Mouse (Mus musculus) midbrain, embryonic 14.5 days (tissue): ENCODE data around the gene P2rx4. TPM values are rescaled to one million over a fixed set of nuclear protein-coding genes. Genes with fewer than 3 reads are reported as not detected.

ENCODE experiments used
- ATAC-seq: fragments of 200-750 bp; cut with Nextera tagmentation; 2 replicates; pipeline ENCODE4 v1.8.0; 2017; ENCODE audit warnings: moderate number of reproducible peaks, moderate library complexity; ENCODE audit not compliant: low FRiP score, low TSS enrichment
- DNase-seq: peaks from one replicate; pipeline ENCODE4 v3.0.0-alpha.2; 2015
- H3K27ac ChIP-seq: fragments of 300-500 bp; sonication (generic); replicated peaks from 2 replicates; pipeline ENCODE4 v1.5.1; 2014; ENCODE audit warnings: mild to moderate bottlenecking, low read depth, low read length, moderate library complexity
- H3K27me3 ChIP-seq: fragments of 300-500 bp; sonication (generic); 2 replicates; pipeline ENCODE4 v1.6.1; 2014; ENCODE audit warnings: low read length, control low read depth, mixed read lengths; ENCODE audit not compliant: control insufficient read depth, insufficient read depth
- H3K36me3 ChIP-seq: fragments of 300-500 bp; sonication (generic); 2 replicates; pipeline ENCODE4 v1.6.1; 2014; ENCODE audit warnings: low read length, control low read depth; ENCODE audit not compliant: control insufficient read depth, insufficient read depth
- H3K4me1 ChIP-seq: fragments of 300-500 bp; sonication (generic); 2 replicates; pipeline ENCODE4 v1.6.1; 2014; ENCODE audit warnings: mild to moderate bottlenecking, antibody characterized with exemption, low read length, control low read depth; ENCODE audit not compliant: control insufficient read depth, insufficient read depth
- H3K4me2 ChIP-seq: fragments of 300-500 bp; sonication (generic); 2 replicates; pipeline ENCODE4 v1.6.1; 2014; ENCODE audit warnings: mild to moderate bottlenecking, low read length, moderate library complexity
- H3K4me3 ChIP-seq: fragments of 300-500 bp; sonication (generic); replicated peaks from 2 replicates; pipeline ENCODE4 v1.5.1; 2014; ENCODE audit warnings: low read depth, low read length
- H3K9ac ChIP-seq: fragments of 300-500 bp; sonication (generic); replicated peaks from 2 replicates; pipeline ENCODE4 v1.6.1; 2014; ENCODE audit warnings: mild to moderate bottlenecking, low read length, moderate library complexity
- H3K9me3 ChIP-seq: fragments of 300-500 bp; sonication (generic); 2 replicates; pipeline ENCODE4 v1.6.1; 2016; ENCODE audit warnings: low read length, control low read depth, mixed read lengths; ENCODE audit not compliant: control insufficient read depth
- WGBS: fragments of 180-500 bp; shearing (Covaris S2); extraction: QIAGEN DNeasy Blood & Tissue Kit; methylation state at CpG from one replicate; pipeline ENCODE4 v1.1.7; 2014; 5-methylcytosine and 5-hydroxymethylcytosine counted together
- polyA plus RNA-seq: library from polyadenylated mRNA; unstranded; fragments of >200 nt; fragmentation: Nextera tagmentation; extraction: Ambion mirVana; gene quantifications from 2 replicates; pipeline ENCODE4 v1.2.1, GENCODE M21; 2014

P2rx4 gene
- polyA plus RNA-seq, 1 experiment from 2014 or later = 13.6 TPM

GRCm38 (mm10) chr5:122755620-122756019 is 48.3 kb downstream of the P2rx4 start:
- Histone ChIP-seq H3K27ac (no peak overlapping the region), H3K4me1 (no peaks in the 10 kb centered on the region), H3K9ac (no peak overlapping the region), H3K4me2 (no peak overlapping the region), H3K4me3 (no peak overlapping the region), H3K9me3 (no peaks in the 10 kb centered on the region), H3K27me3 (no peaks in the 10 kb centered on the region), H3K36me3 (peaks cover 46% of the 10 kb centered on the region)
- no peak for ATAC-seq
- no peak for DNase-seq
- 97% methylated on average over 4 of the region's 4 CpGs for whole genome bisulfite sequencing

GRCm38 (mm10) chr5:122756144-122756543 is 48.8 kb downstream of the P2rx4 start:
- no peaks in the 10 kb centered on the region for H3K27me3 ChIP-seq
- H3K36me3 ChIP-seq = peaks cover 44% of the 10 kb centered on the region
- no peak for DNase-seq
- H3K4me1 ChIP-seq = no peaks in the 10 kb centered on the region
- H3K9ac ChIP-seq = no peak overlapping the region
- H3K4me3 ChIP-seq = no peak overlapping the region
- no peaks in the 10 kb centered on the region for H3K9me3 ChIP-seq
- no peak for ATAC-seq
- no peak overlapping the region for H3K27ac ChIP-seq
- H3K4me2 ChIP-seq = no peak overlapping the region
- 43% methylated on average over 6 of the region's 6 CpGs for WGBS

GRCm38 (mm10) chr5:122756680-122757079 is 49.3 kb downstream of the P2rx4 start:
- no peak overlapping the region for H3K4me2 ChIP-seq
- no peaks in the 10 kb centered on the region for H3K4me1 ChIP-seq
- no peaks in the 10 kb centered on the region for H3K9me3 ChIP-seq
- H3K9ac ChIP-seq = no peak overlapping the region
- no peak for DNase-seq
- peaks cover 43% of the 10 kb centered on the region for H3K36me3 ChIP-seq
- 92% methylated on average over 7 of the region's 7 CpGs for WGBS
- no peaks in the 10 kb centered on the region for H3K27me3 ChIP-seq
- ATAC-seq = no peak
- no peak overlapping the region for H3K27ac ChIP-seq
- H3K4me3 ChIP-seq = no peak overlapping the region

GRCm38 (mm10) chr5:122763271-122764031 is 56.1 kb downstream of the P2rx4 start:
- H3K9me3 ChIP-seq = no peaks in the 10 kb centered on the region
- H3K9ac ChIP-seq = no peak overlapping the region
- H3K27me3 ChIP-seq = no peaks in the 10 kb centered on the region
- no peak overlapping the region for H3K4me3 ChIP-seq
- H3K4me2 ChIP-seq = no peak overlapping the region
- ATAC-seq (no peak), DNase-seq (no peak)
- WGBS = 85% methylated on average over 29 of the region's 29 CpGs
- no peaks in the 10 kb centered on the region for H3K4me1 ChIP-seq
- no peak overlapping the region for H3K27ac ChIP-seq
- peaks cover 20% of the 10 kb centered on the region for H3K36me3 ChIP-seq

- H3K9me3 ChIP-seq = no peaks in the 10 kb centered on the region
- peaks cover 15% of the 10 kb centered on the region for H3K36me3 ChIP-seq
- H3K9ac ChIP-seq = no peak overlapping the region
- H3K4me1 ChIP-seq = no peaks in the 10 kb centered on the region
- no peak overlapping the region for H3K4me2 ChIP-seq
- no peak overlapping the region for H3K27ac ChIP-seq
- no peaks in the 10 kb centered on the region for H3K27me3 ChIP-seq
- peak; percentile 34 for DNase-seq
- no peak overlapping the region for H3K4me3 ChIP-seq
- ATAC-seq = no peak
- 51% methylated on average over 10 of the region's 10 CpGs for WGBS
These were observed 56.7 kb downstream of the P2rx4 start for GRCm38 (mm10) chr5:122764032-122764464.

GRCm38 (mm10) chr5:122767283-122767682 is 59.9 kb downstream of the P2rx4 start:
- Histone ChIP-seq H3K4me2 (no peak overlapping the region), H3K27me3 (no peaks in the 10 kb centered on the region), H3K4me1 (no peaks in the 10 kb centered on the region), H3K4me3 (no peak overlapping the region), H3K9ac (no peak overlapping the region), H3K36me3 (peaks cover 16% of the 10 kb centered on the region), H3K27ac (no peak overlapping the region), H3K9me3 (no peaks in the 10 kb centered on the region)
- no peak for DNase-seq
- WGBS = 88% methylated on average over 11 of the region's 11 CpGs
- no peak for ATAC-seq

- Histone ChIP-seq H3K36me3 (0 out of 2 replicates have a peak, but pooled peaks cover 4% of the 10 kb centered on the region), H3K4me3 (no peak overlapping the region), H3K4me2 (no peak overlapping the region), H3K9me3 (no peaks in the 10 kb centered on the region), H3K4me1 (no peaks in the 10 kb centered on the region), H3K27me3 (no peaks in the 10 kb centered on the region), H3K9ac (no peak overlapping the region), H3K27ac (no peak overlapping the region)
- 89% methylated on average over 15 of the region's 15 CpGs for WGBS
- no peak for ATAC-seq
- DNase-seq = no peak
These were observed 61.8 kb downstream of the P2rx4 start for GRCm38 (mm10) chr5:122769101-122769568.

GRCm38 (mm10) chr5:122770304-122770703 is 63.0 kb downstream of the P2rx4 start:
- Histone ChIP-seq H3K27ac (no peak overlapping the region), H3K4me1 (no peaks in the 10 kb centered on the region), H3K4me2 (no peak overlapping the region), H3K27me3 (no peaks in the 10 kb centered on the region), H3K4me3 (no peak overlapping the region), H3K9ac (no peak overlapping the region), H3K36me3 (0 out of 2 replicates have a peak, but pooled peaks cover 4% of the 10 kb centered on the region), H3K9me3 (no peaks in the 10 kb centered on the region)
- 87% methylated on average over 7 of the region's 7 CpGs for WGBS
- ATAC-seq (no peak), DNase-seq (no peak)

- 78% methylated on average over 10 of the region's 10 CpGs for WGBS
- 0 out of 2 replicates have a peak, but pooled peaks cover 4% of the 10 kb centered on the region for H3K36me3 ChIP-seq
- H3K27ac ChIP-seq = 0 out of 2 replicates have a peak overlapping the region, but pooled peaks have one; percentile 41
- DNase-seq = peak; percentile 12
- no peak overlapping the region for H3K9ac ChIP-seq
- no peaks in the 10 kb centered on the region for H3K4me1 ChIP-seq
- H3K4me2 ChIP-seq = no peak overlapping the region
- no peak overlapping the region for H3K4me3 ChIP-seq
- H3K9me3 ChIP-seq = no peaks in the 10 kb centered on the region
- no peak for ATAC-seq
- no peaks in the 10 kb centered on the region for H3K27me3 ChIP-seq
These were observed 63.5 kb downstream of the P2rx4 start for GRCm38 (mm10) chr5:122770806-122771261.
